Mouse (Mus musculus) megakaryocyte-erythroid progenitor cell, adult 5 weeks (primary cell): ENCODE measurements around the gene Dpp6. TPM values are rescaled to one million over a fixed set of nuclear protein-coding genes. Genes with fewer than 3 reads are reported as not detected.

ENCODE experiments used
- polyA plus RNA-seq: library from polyadenylated mRNA; stranded (reverse); fragments of >175 nt; gene quantifications from 2 replicates; pipeline ENCODE4 v1.2.3, GENCODE M21; 2012

Dpp6 gene
- polyA plus RNA-seq: 0.02 TPM in 1 of 2 replicates, not detected in the other

DNA sequence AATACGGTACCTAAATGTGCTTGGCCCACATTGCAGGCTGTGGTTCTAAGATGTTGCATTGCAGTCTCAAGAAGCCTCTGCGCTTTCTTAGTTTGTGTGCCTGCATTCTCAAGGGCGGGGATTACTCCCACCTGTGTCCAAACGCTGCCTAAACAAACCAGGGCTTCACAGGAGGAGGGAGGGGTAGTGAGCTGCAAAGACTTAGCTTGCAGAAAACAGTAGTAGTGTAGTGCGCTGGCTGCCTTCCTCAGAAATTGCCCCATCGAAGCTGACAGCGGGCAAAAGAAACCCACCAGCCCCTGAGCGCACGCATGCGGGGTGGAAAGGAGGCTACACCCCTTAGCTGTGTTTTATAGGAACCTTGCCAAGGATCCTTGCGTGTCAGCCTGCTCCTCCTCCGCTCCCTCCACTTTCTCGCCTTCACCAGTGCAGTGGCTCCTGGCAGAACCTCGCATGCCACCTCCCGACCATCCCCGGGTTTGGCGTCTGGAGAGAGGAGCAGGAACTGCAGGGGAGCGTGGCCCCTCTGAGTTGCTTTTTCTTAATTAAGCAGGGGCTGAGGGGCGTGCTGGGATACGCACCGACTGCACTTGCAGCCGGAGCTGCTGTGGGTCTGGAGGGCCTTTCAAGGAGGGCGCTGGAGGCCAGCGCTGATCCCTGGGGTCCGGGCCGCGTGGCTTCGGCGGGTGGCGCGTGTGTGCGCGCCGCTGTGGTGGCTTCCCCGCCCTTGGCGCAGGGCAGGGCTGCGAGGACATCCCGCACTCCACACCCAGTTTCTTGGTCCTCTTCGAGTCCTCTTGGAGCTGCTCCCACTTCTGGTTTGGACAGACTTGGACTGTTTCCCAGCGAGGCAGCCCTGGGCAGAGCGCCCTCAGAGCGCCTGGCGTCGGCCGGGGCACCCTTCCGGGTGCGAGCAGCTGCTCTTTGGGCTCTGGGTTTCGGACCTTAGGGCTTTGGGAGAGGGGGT, at the start of gene Dpp6:
Dpp6 (plus strand) TSS at position 229 of the 967 bp plus-strand sequence.

DNA sequence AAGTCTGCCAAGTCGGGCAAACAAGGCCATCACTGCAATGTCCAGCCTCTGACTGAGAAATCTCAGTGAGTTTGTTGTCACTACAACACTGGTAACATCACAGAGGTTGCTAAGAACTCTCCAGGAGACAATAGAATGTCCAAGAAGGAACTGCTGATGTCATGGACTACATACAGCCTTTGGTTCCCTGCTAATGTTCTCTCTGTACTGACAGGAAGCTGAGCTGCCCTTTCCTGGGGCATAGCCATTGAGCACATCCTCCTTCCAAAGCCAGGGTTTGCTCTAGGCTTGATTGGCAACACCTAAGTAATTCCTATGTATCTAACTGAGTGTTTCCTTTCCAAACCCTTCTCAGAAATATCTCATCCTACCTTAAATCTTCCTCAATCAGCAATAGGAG, 684.3 kb downstream of the Dpp6 start, which contains the start of gene Speer4b:
Speer4b (minus strand) TSS at position 101 of the 400 bp plus-strand sequence.

